Mouse (Mus musculus): Measurements from ENCODE around the gene Nabp1. TPM values are rescaled to one million over a fixed set of nuclear protein-coding genes. Genes with fewer than 3 reads are reported as not detected.
"Not testable (repeated sequence)": the region's sequence is repeated elsewhere in the genome, so short reads cannot be mapped to it uniquely, and the experiment has no call there.

The Nabp1 gene
- polyA plus RNA-seq, 1 experiment from 2014 or later: 37.7 TPM

- no peak overlapping the region for H3K4me3 ChIP-seq (replicated peaks; ENCODE audit: low read depth, low read length)
- no peak overlapping the region for H3K4me2 ChIP-seq (ENCODE audit: low read length)
- WGBS: 13% methylated on average over 1 of the region's 1 CpGs
- no peaks in the 10 kb centered on the region for H3K4me1 ChIP-seq (replicated peaks; ENCODE audit: insufficient read depth, low read length)
- peak; percentile 5 for DNase-seq (ENCODE audit: low spot score)
- no peak overlapping the region for H3K9ac ChIP-seq (ENCODE audit: low read depth, low read length)
- no peaks in the 10 kb centered on the region for H3K9me3 ChIP-seq (replicated peaks; ENCODE audit: low read length)
- H3K27me3 ChIP-seq (ENCODE audit: insufficient read depth, low read length): no peaks in the 10 kb centered on the region
- TF ChIP-seq CTCF (IDR thresholded peaks at IDR 0.05; ENCODE audit: low read depth): no peak
- ATAC-seq (replicated peaks; ENCODE audit: low FRiP score, low read depth): no peak
- no peak overlapping the region for H3K27ac ChIP-seq
- no peaks in the 10 kb centered on the region for H3K36me3 ChIP-seq (ENCODE audit: insufficient read depth, low read length)
These were observed 48.5 kb downstream of the Nabp1 start for GRCm38 (mm10) chr1:51429775-51430174.

DNA sequence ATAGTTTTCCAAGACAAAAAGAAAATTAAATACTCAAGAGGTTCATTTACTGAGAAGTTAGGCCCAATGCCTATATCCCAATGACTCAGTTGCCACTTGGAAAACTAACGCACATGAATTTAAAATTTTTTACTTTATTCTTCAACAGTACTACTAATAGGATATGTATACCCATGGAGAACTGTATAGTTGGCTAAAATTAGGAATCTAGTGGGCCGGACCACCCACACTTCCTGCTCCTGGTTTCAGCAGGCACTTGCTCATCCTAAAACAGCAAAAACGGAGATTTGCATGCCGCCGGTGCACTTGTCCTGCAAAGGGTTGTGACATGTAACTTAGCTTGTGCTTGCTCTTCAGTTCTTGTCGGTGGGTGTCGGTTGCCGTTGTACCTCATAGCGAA lies 51.9 kb downstream of the Nabp1 start:
- DNase-seq (ENCODE audit: low spot score) (no peak), ATAC-seq (replicated peaks; ENCODE audit: low FRiP score, low read depth) (no peak)
- Histone ChIP-seq H3K4me1 (replicated peaks; ENCODE audit: insufficient read depth, low read length) (no peaks in the 10 kb centered on the region), H3K27me3 (ENCODE audit: insufficient read depth, low read length) (no peaks in the 10 kb centered on the region), H3K9me3 (replicated peaks; ENCODE audit: low read length) (no peaks in the 10 kb centered on the region), H3K4me3 (replicated peaks; ENCODE audit: low read depth, low read length) (no peak overlapping the region), H3K27ac (no peak overlapping the region), H3K9ac (ENCODE audit: low read depth, low read length) (no peak overlapping the region), H3K4me2 (ENCODE audit: low read length) (no peak overlapping the region), H3K36me3 (ENCODE audit: insufficient read depth, low read length) (no peaks in the 10 kb centered on the region)
- no peak for TF ChIP-seq CTCF (IDR thresholded peaks at IDR 0.05; ENCODE audit: low read depth)
- WGBS: 98% methylated on average over 9 of the region's 9 CpGs

- WGBS: 75% methylated on average over 8 of the region's 8 CpGs
- DNase-seq (ENCODE audit: low spot score); ATAC-seq (replicated peaks; ENCODE audit: low FRiP score, low read depth): not testable (repeated sequence)
These were observed 57.2 kb downstream of the Nabp1 start for GRCm38 (mm10) chr1:51421029-51421428.

DNA sequence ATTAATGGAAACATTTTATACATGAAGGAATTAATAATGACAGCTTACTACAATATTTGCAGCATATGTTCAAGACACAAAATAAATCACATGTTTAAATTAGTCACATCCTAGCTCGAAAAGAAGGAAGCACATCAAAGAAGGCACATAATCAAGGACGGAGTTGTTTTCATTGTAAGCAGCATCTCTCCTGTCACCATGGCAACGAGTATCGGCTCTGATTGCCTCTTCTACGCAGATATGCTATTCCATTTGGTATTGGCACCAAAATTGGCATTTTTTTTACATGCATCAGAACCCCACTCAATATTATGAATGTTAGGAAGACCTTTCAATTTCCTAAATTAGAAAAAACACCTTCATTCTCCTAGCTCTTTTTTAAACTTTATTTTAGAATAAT lies 59.5 kb downstream of the Nabp1 start:
- ATAC-seq (replicated peaks; ENCODE audit: low FRiP score, low read depth) (no peak), DNase-seq (ENCODE audit: low spot score) (no peak)
- Histone ChIP-seq H3K4me3 (replicated peaks; ENCODE audit: low read depth, low read length) (no peak overlapping the region), H3K27me3 (ENCODE audit: insufficient read depth, low read length) (no peaks in the 10 kb centered on the region), H3K9me3 (replicated peaks; ENCODE audit: low read length) (no peaks in the 10 kb centered on the region), H3K36me3 (ENCODE audit: insufficient read depth, low read length) (no peaks in the 10 kb centered on the region), H3K9ac (ENCODE audit: low read depth, low read length) (no peak overlapping the region), H3K4me1 (replicated peaks; ENCODE audit: insufficient read depth, low read length) (no peaks in the 10 kb centered on the region), H3K27ac (no peak overlapping the region), H3K4me2 (ENCODE audit: low read length) (no peak overlapping the region)
- 62% methylated on average over 5 of the region's 5 CpGs for WGBS
- TF ChIP-seq CTCF (IDR thresholded peaks at IDR 0.05; ENCODE audit: low read depth): no peak

More at GRCm38 (mm10) chr1:51421029-51421428, 57.2 kb downstream of the Nabp1 start:
- not testable (repeated sequence) for H3K27me3 ChIP-seq (ENCODE audit: insufficient read depth, low read length); H3K9ac ChIP-seq (ENCODE audit: low read depth, low read length); H3K4me2 ChIP-seq (ENCODE audit: low read length); H3K27ac ChIP-seq; H3K4me3 ChIP-seq (replicated peaks; ENCODE audit: low read depth, low read length); H3K4me1 ChIP-seq (replicated peaks; ENCODE audit: insufficient read depth, low read length); H3K36me3 ChIP-seq (ENCODE audit: insufficient read depth, low read length); H3K9me3 ChIP-seq (replicated peaks; ENCODE audit: low read length)

Other genes starting within 250 kb of the Nabp1 start
- 30.8 and 32.1 TPM in 2 replicates for gene Cavin2, start 189.3 kb downstream of the Nabp1 start, polyA plus RNA-seq (2015; fragmentation: Nextera tagmentation; extraction: Ambion mirVana)